ENCODE assay signal across 31 mouse cellular contexts in the genomic region with DNA sequence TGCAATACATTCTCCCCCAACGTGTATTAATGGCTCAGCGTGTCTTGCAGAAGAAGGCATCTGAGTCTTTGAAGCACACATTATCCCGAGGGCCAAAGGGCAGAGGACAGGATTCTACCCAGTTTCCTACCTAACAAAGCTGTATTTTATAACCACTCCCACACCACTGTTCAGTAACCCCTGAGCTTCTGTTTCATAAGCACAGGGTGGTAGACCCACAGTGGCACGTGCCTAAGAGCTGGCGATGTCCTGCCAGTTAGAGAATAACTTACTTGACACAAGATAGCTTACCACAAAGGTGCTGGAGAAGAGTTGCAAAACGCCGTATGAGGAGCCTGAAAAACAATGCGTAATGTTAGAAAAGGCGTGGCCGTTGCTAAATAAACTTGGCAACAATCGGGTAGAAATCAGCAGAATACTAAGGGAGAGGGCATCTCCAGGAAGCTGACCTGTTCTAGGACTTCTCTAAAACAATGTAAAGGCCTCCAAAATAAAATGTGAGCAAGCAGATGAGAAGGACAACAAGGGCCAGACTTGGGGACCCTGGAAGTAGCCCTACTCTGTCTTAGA. TPM values are rescaled to one million over a fixed set of nuclear protein-coding genes. Genes with fewer than 3 reads are reported as not detected.
DNase-seq lines count a peak whose midpoint lies in the region; ATAC-seq and TF ChIP-seq lines count a peak whose summit lies in the region.
"Had no signal": no experiment of that assay in that cellular context is flagged by ENCODE, and none has a peak within 500 bp of the region (broad histone marks: within the 10 kb centered on the region; RNA-seq: fewer than 3 reads in every experiment).

No protein-coding gene starts in this region.

- no peak overlapping the region for H3K9ac ChIP-seq in heart, embryonic 12.5 days
- H3K9ac ChIP-seq in kidney, embryonic 16.5 days (replicated peaks; ENCODE audit: low read length), result no peak overlapping the region
- H3K9ac ChIP-seq: forebrain, embryonic 13.5 days; hindbrain, embryonic 15.5 days; liver, embryonic 14.5 days; midbrain, embryonic 12.5 days had no signal

- no peak for TF ChIP-seq POLR2A in kidney, adult 2 months (IDR thresholded peaks at IDR 0.05; ENCODE audit: low read depth, low read length)

- no peak overlapping the region for H3K4me2 ChIP-seq in heart, embryonic 12.5 days
- H3K4me2 ChIP-seq in kidney, embryonic 16.5 days (replicated peaks; ENCODE audit: low read depth, low read length), result no peak overlapping the region
- H3K4me2 ChIP-seq: forebrain, embryonic 13.5 days; hindbrain, embryonic 15.5 days; midbrain, embryonic 12.5 days had no signal

- H3K36me3 ChIP-seq in heart, embryonic 12.5 days, result no peaks in the 10 kb centered on the region; the same call in 1 of the 2 replicates
- peaks cover 2% of the 10 kb centered on the region; the same call in 1 of the 2 replicates for H3K36me3 ChIP-seq in kidney, adult 2 months (ENCODE audit: control insufficient read depth, insufficient read depth, low read length)
- H3K36me3 ChIP-seq in kidney, embryonic 16.5 days (ENCODE audit: insufficient read depth, low read length), result no peaks in the 10 kb centered on the region
- H3K36me3 ChIP-seq in midbrain, embryonic 10.5 days, result no peaks in the 10 kb centered on the region
- H3K36me3 ChIP-seq: hindbrain, embryonic 10.5 days; midbrain, embryonic 12.5 days had no signal

- no peak for TF ChIP-seq CTCF in kidney, adult 2 months (conservative IDR thresholded peaks at IDR 0.05; ENCODE audit: insufficient read depth, insufficient read length, low read depth, low read length)

- WGBS in heart, embryonic 12.5 days, result 82% methylated on average over 11 of the region's 11 CpGs
- WGBS in kidney, adult 2 months, result 48% methylated on average over 11 of the region's 11 CpGs
- WGBS in kidney, embryonic 16.5 days, result 71% methylated on average over 11 of the region's 11 CpGs
- WGBS in midbrain, embryonic 10.5 days, result 90% methylated on average over 11 of the region's 11 CpGs

- H3K4me3 ChIP-seq in heart, embryonic 12.5 days, result no peak overlapping the region
- no peak overlapping the region for H3K4me3 ChIP-seq in kidney, adult 2 months (ENCODE audit: insufficient read depth, low read depth, low read length)
- no peak overlapping the region for H3K4me3 ChIP-seq in kidney, embryonic 16.5 days (ENCODE audit: low read length)
- H3K4me3 ChIP-seq in midbrain, embryonic 10.5 days, result no peak overlapping the region
- H3K4me3 ChIP-seq: forebrain, embryonic 13.5 days; heart, adult 2 months; hindbrain, embryonic 10.5 days; hindbrain, embryonic 15.5 days; midbrain, embryonic 12.5 days had no signal

- no peak overlapping the region for H3K27ac ChIP-seq in heart, embryonic 12.5 days (ENCODE audit: poor library complexity, severe bottlenecking)
- H3K27ac ChIP-seq in kidney, adult 2 months (ENCODE audit: insufficient read depth, low read depth, low read length), result peak overlapping the region; percentile 59; the same call in 1 of the 2 replicates
- H3K27ac ChIP-seq in kidney, embryonic 16.5 days (ENCODE audit: low read length), result no peak overlapping the region
- no peak overlapping the region for H3K27ac ChIP-seq in midbrain, embryonic 10.5 days (replicated peaks)
- H3K27ac ChIP-seq: forebrain, embryonic 13.5 days; heart, adult 2 months; hindbrain, embryonic 10.5 days; hindbrain, embryonic 15.5 days; liver, embryonic 14.5 days; midbrain, embryonic 12.5 days; stomach, postnatal 0 days had no signal

- no peaks in the 10 kb centered on the region; the same call in 1 of the 2 replicates for H3K4me1 ChIP-seq in heart, embryonic 12.5 days (replicated peaks)
- peaks cover 1% of the 10 kb centered on the region; the same call in 1 of the 2 replicates for H3K4me1 ChIP-seq in kidney, adult 2 months (ENCODE audit: control insufficient read depth, insufficient read depth, low read length)
- H3K4me1 ChIP-seq in kidney, embryonic 16.5 days (ENCODE audit: insufficient read depth, low read length), result peaks cover 9% of the 10 kb centered on the region; the same call in 1 of the 2 replicates
- H3K4me1 ChIP-seq in midbrain, embryonic 10.5 days, result peaks cover 13% of the 10 kb centered on the region

- H3K9me3 ChIP-seq in heart, embryonic 12.5 days (replicated peaks), result no peaks in the 10 kb centered on the region
- no peaks in the 10 kb centered on the region for H3K9me3 ChIP-seq in kidney, embryonic 16.5 days (ENCODE audit: low read length)
- H3K9me3 ChIP-seq in midbrain, embryonic 10.5 days (replicated peaks), result no peaks in the 10 kb centered on the region
- H3K9me3 ChIP-seq: forebrain, embryonic 13.5 days; hindbrain, embryonic 10.5 days; hindbrain, embryonic 15.5 days; midbrain, embryonic 12.5 days had no signal

- no peak for ATAC-seq in heart, embryonic 12.5 days (ENCODE audit: insufficient number of reproducible peaks, low FRiP score)
- ATAC-seq in kidney, embryonic 16.5 days (ENCODE audit: low FRiP score, low TSS enrichment), result no peak
- ATAC-seq: activated CD4-positive, CD25-positive, alpha-beta regulatory T cell, adult 4 months; forebrain, embryonic 13.5 days; inflammation-experienced regulatory T-cells, adult 6 months had no signal

- no peaks in the 10 kb centered on the region for H3K27me3 ChIP-seq in heart, embryonic 12.5 days (replicated peaks)
- H3K27me3 ChIP-seq in kidney, adult 2 months (replicated peaks; ENCODE audit: control insufficient read depth, insufficient read depth, low read length), result no peaks in the 10 kb centered on the region
- no peaks in the 10 kb centered on the region for H3K27me3 ChIP-seq in kidney, embryonic 16.5 days (ENCODE audit: insufficient read depth, low read length)
- no peaks in the 10 kb centered on the region for H3K27me3 ChIP-seq in midbrain, embryonic 10.5 days (ENCODE audit: low read depth, poor library complexity, severe bottlenecking)
- H3K27me3 ChIP-seq: CH12.LX; forebrain, embryonic 13.5 days; hindbrain, embryonic 15.5 days; midbrain, embryonic 12.5 days had no signal

- DNase-seq in heart, adult 11 months, result peak; percentile 69
- peak; percentile 92 for DNase-seq in kidney, adult 2 months
- DNase-seq in kidney, postnatal 14 days, result peak; percentile 63
- DNase-seq in cerebellum, adult 11 months, result no peak
- no peak for DNase-seq in spleen, adult 12 weeks (ENCODE audit: low spot score)
- DNase-seq in midbrain, embryonic 10.5 days (ENCODE audit: low spot score), result no peak
- DNase-seq: adrenal gland, postnatal 10 days; cerebellum, adult 9-10 months; cerebellum, postnatal 36 days; gastrocnemius, postnatal 14 days; heart, adult 2 months; heart, postnatal 14 days; layer of hippocampus, adult 9-11 months; liver; lung, adult 2 months; lung, postnatal 10 days; right cerebral cortex, postnatal 14 days; spleen, adult 18-20 months; thymus, adult 18-20 months; thymus, postnatal 25 days had no signal

RNA-seq across cellular contexts. Expression of a gene that starts 4.5 kb away (rescaled TPM):
- polyA plus RNA-seq in heart, embryonic 12.5 days (2016; fragmentation: Nextera tagmentation; extraction: Ambion mirVana), result 1.7 and 2.1 TPM in 2 replicates
- polyA plus RNA-seq in kidney, adult 2 months (2012; rRNA removed), result 10.9 and 13.4 TPM in 2 replicates
- polyA plus RNA-seq in kidney, embryonic 16.5 days (2015; fragmentation: Nextera tagmentation; extraction: Ambion mirVana), result 5.9 and 7.2 TPM in 2 replicates
- polyA plus RNA-seq in midbrain, embryonic 10.5 days (2016; fragmentation: Nextera tagmentation; extraction: Ambion mirVana), result 2.8 and 3.2 TPM in 2 replicates

RNA-seq across cellular contexts. Expression of a gene that starts 19.4 kb away (rescaled TPM):
- polyA plus RNA-seq in heart, embryonic 12.5 days (2016; fragmentation: Nextera tagmentation; extraction: Ambion mirVana), result 21.1 and 22.9 TPM in 2 replicates
- 0.95 and 2.4 TPM in 2 replicates for polyA plus RNA-seq in kidney, adult 2 months (2012; rRNA removed)
- polyA plus RNA-seq in kidney, embryonic 16.5 days (2015; fragmentation: Nextera tagmentation; extraction: Ambion mirVana), result 0.63 and 0.87 TPM in 2 replicates
- not detected in 2 replicates for polyA plus RNA-seq in midbrain, embryonic 10.5 days (2016; fragmentation: Nextera tagmentation; extraction: Ambion mirVana)
- polyA plus RNA-seq: activated CD4-positive, CD25-positive, alpha-beta regulatory T cell, adult 4 months; hindbrain, embryonic 10.5 days; inflammation-experienced regulatory T-cells, adult 6 months; liver, embryonic 14.5 days; midbrain, embryonic 12.5 days had no signal

Comparison
In these comparisons a context has a peak if more than half of its experiments do, and no peak if none do; other contexts are left out.
1. DNase-seq: peak in heart, adult 11 months (single experiment), kidney, adult 2 months (single experiment) and kidney, postnatal 14 days (single experiment); none in cerebellum, adult 11 months (single experiment), spleen, adult 12 weeks (single experiment) and midbrain, embryonic 10.5 days (single experiment).